Mouse (Mus musculus) midbrain, embryonic 10.5 days (tissue): ENCODE measurements around the gene Tent5c. TPM values are rescaled to one million over a fixed set of nuclear protein-coding genes. Genes with fewer than 3 reads are reported as not detected.

Experiments used
- DNase-seq: peaks from one replicate; pipeline ENCODE4 v3.0.0-alpha.2; 2017; ENCODE audit warnings: low spot score
- H3K27ac ChIP-seq: fragments of 300-500 bp; sonication (generic); replicated peaks from 2 replicates; pipeline ENCODE4 v1.5.1; 2016; ENCODE audit warnings: mild to moderate bottlenecking
- H3K27me3 ChIP-seq: fragments of 300-500 bp; sonication (generic); 2 replicates; pipeline ENCODE4 v1.6.1; 2016; ENCODE audit warnings: low read depth, mild to moderate bottlenecking; ENCODE audit not compliant: poor library complexity, severe bottlenecking
- H3K36me3 ChIP-seq: fragments of 300-500 bp; sonication (generic); 2 replicates; pipeline ENCODE4 v1.6.1; 2016; ENCODE audit warnings: mild to moderate bottlenecking, moderate library complexity
- H3K4me1 ChIP-seq: fragments of 300-500 bp; sonication (generic); 2 replicates; pipeline ENCODE4 v1.6.1; 2016
- H3K4me3 ChIP-seq: fragments of 300-500 bp; sonication (generic); 2 replicates; pipeline ENCODE4 v1.5.1; 2016; ENCODE audit warnings: mild to moderate bottlenecking, moderate library complexity
- H3K9me3 ChIP-seq: fragments of 300-500 bp; sonication (generic); replicated peaks from 2 replicates; pipeline ENCODE4 v1.6.1; 2016; ENCODE audit warnings: mild to moderate bottlenecking
- WGBS: fragments of 180-500 bp; shearing (Covaris S2); methylation state at CpG from one replicate; pipeline ENCODE4 v1.1.7; 2016; 5-methylcytosine and 5-hydroxymethylcytosine counted together
- polyA plus RNA-seq: library from polyadenylated mRNA; unstranded; fragments of >200 nt; fragmentation: Nextera tagmentation; extraction: Ambion mirVana; gene quantifications from 2 replicates; pipeline ENCODE4 v1.2.1, GENCODE M21; 2016

The Tent5c gene
- polyA plus RNA-seq, 1 experiment from 2014 or later, result 1.6 TPM

DNA sequence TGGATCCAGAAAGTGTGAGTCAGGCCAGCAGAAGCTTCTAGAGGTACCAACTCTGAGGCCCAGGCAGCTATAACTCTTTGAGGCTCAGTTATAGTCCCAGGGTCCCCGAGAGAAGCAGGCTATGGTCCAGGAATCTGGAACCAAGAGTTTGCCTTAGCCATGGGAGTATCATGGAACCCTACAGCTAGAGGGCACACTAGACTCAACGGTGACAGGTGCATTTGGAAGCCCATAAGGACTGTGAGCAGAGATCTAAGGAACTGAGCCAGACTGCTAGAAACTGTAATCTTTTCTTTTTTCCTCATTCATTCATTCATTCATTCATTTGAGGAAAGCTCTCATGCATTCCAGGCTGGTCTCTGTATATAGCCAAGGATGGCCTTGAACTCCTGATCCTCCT is 28.6 kb downstream of the Tent5c start:
- Histone ChIP-seq H3K36me3 (no peaks in the 10 kb centered on the region), H3K27me3 (no peaks in the 10 kb centered on the region), H3K9me3 (no peaks in the 10 kb centered on the region), H3K4me3 (no peak overlapping the region), H3K27ac (no peak overlapping the region), H3K4me1 (peaks cover 22% of the 10 kb centered on the region)
- no peak for DNase-seq
- WGBS, result 90% methylated on average over 2 of the region's 2 CpGs

- Histone ChIP-seq H3K27me3 (no peaks in the 10 kb centered on the region), H3K9me3 (no peaks in the 10 kb centered on the region), H3K4me3 (no peak overlapping the region), H3K27ac (no peak overlapping the region), H3K36me3 (no peaks in the 10 kb centered on the region), H3K4me1 (no peaks in the 10 kb centered on the region)
- 90% methylated on average over 7 of the region's 7 CpGs for WGBS
- DNase-seq, result no peak
Measured at GRCm38 (mm10) chr3:100443798-100444500, 45.2 kb downstream of the Tent5c start.

- WGBS, result 89% methylated on average over 6 of the region's 6 CpGs
- no peaks in the 10 kb centered on the region for H3K36me3 ChIP-seq
- no peaks in the 10 kb centered on the region for H3K4me1 ChIP-seq
- no peak overlapping the region for H3K4me3 ChIP-seq
- DNase-seq, result no peak
- no peak overlapping the region for H3K27ac ChIP-seq
- H3K9me3 ChIP-seq, result no peaks in the 10 kb centered on the region
- no peaks in the 10 kb centered on the region for H3K27me3 ChIP-seq
Measured at GRCm38 (mm10) chr3:100442499-100442898, 46.6 kb downstream of the Tent5c start.

- H3K9me3 ChIP-seq, result no peaks in the 10 kb centered on the region
- DNase-seq, result no peak
- H3K27ac ChIP-seq, result no peak overlapping the region
- no peaks in the 10 kb centered on the region for H3K27me3 ChIP-seq
- H3K4me1 ChIP-seq, result no peaks in the 10 kb centered on the region
- WGBS, result 88% methylated on average over 4 of the region's 4 CpGs
- H3K36me3 ChIP-seq, result no peaks in the 10 kb centered on the region
- no peak overlapping the region for H3K4me3 ChIP-seq
Measured at GRCm38 (mm10) chr3:100440754-100441153, 48.4 kb downstream of the Tent5c start.

DNA sequence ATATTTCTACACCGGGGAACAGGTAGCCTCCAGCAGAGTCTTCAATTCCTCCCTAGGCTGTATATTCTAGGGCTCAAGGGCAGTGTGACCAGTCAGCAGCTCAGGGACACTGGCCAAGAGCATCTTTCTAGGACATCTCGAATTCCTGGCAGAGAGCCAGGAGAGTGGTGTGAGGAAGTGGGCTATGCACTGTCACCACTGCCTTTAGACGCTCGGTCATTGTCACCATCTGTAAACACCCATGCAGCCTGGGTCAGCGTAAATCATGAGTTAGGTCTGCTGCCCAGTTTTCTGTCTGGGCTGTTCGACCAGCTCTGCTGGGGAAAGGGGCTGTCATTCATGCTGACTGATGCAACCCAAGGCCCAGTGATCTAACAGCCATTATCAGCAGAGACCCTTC is 49.1 kb downstream of the Tent5c start:
- no peak overlapping the region for H3K27ac ChIP-seq
- 75% methylated on average over 6 of the region's 6 CpGs for WGBS
- no peak overlapping the region for H3K4me3 ChIP-seq
- H3K9me3 ChIP-seq, result no peaks in the 10 kb centered on the region
- no peaks in the 10 kb centered on the region for H3K36me3 ChIP-seq
- DNase-seq, result no peak
- no peaks in the 10 kb centered on the region for H3K4me1 ChIP-seq
- H3K27me3 ChIP-seq, result no peaks in the 10 kb centered on the region

GRCm38 (mm10) chr3:100439088-100439487 is 50.0 kb downstream of the Tent5c start:
- WGBS, result 86% methylated on average over 3 of the region's 3 CpGs
- Histone ChIP-seq H3K9me3 (no peaks in the 10 kb centered on the region), H3K27ac (no peak overlapping the region), H3K4me3 (no peak overlapping the region), H3K4me1 (no peaks in the 10 kb centered on the region), H3K36me3 (no peaks in the 10 kb centered on the region), H3K27me3 (no peaks in the 10 kb centered on the region)
- no peak for DNase-seq

DNA sequence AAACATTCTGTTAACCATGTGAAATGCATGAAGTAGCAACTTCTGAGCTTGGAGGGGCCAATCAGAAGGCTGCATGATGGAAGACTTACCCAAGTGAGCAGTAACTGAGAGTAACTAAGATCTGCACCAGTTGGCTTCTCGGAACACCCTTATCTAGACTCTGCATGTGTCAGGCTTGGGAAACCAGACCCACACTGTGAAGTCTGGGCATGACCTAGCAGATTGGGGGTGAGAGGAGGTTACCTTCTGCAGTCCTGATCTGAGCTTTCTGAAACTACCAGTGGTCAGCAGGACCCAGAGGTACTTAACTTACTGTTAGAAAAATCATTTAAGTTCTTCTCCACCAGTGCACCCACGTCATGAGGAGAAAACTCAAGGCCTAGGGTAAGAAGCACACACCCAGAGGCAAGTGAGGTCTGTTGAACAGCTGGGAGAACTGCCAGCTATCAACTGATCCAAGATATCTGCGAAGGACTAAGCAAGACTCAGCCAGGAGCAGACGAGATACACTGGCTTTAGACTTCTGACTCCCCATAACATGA is 50.6 kb downstream of the Tent5c start:
- Histone ChIP-seq H3K36me3 (no peaks in the 10 kb centered on the region), H3K4me1 (no peaks in the 10 kb centered on the region), H3K27me3 (no peaks in the 10 kb centered on the region), H3K4me3 (no peak overlapping the region), H3K9me3 (no peaks in the 10 kb centered on the region), H3K27ac (no peak overlapping the region)
- DNase-seq, result no peak
- WGBS, result 89% methylated on average over 4 of the region's 4 CpGs

DNA sequence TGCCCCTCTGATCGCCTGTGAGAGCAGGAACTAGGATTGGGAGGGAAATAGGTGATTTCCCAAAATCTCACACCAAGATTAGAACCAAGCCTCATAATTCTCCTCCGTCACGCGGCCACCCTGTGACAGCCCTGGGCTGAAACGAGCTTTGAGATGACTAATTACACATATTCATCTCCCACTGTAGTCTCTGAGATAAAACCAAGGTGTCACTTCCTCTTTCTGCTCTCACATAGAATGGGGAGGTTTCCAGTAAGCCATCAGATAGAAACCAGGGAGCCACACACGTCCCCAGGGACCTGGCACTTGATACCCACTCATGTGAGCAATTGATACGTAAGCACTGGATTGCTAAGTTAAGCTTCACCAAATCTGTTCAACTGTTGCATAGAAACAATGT is 52.4 kb downstream of the Tent5c start:
- no peak overlapping the region for H3K4me3 ChIP-seq

GRCm38 (mm10) chr3:100431705-100432104 is 57.4 kb downstream of the Tent5c start:
- Histone ChIP-seq H3K4me3 (no peak overlapping the region), H3K9me3 (no peaks in the 10 kb centered on the region), H3K4me1 (no peaks in the 10 kb centered on the region), H3K27me3 (no peaks in the 10 kb centered on the region), H3K36me3 (no peaks in the 10 kb centered on the region), H3K27ac (no peak overlapping the region)
- WGBS, result 88% methylated on average over 4 of the region's 4 CpGs
- DNase-seq, result no peak

More for the DNA sequence above, 52.4 kb downstream of the Tent5c start:
- DNase-seq, result no peak
- Histone ChIP-seq H3K9me3 (no peaks in the 10 kb centered on the region), H3K27ac (no peak overlapping the region), H3K4me1 (no peaks in the 10 kb centered on the region), H3K27me3 (no peaks in the 10 kb centered on the region), H3K36me3 (no peaks in the 10 kb centered on the region)
- 85% methylated on average over 7 of the region's 7 CpGs for WGBS

DNA sequence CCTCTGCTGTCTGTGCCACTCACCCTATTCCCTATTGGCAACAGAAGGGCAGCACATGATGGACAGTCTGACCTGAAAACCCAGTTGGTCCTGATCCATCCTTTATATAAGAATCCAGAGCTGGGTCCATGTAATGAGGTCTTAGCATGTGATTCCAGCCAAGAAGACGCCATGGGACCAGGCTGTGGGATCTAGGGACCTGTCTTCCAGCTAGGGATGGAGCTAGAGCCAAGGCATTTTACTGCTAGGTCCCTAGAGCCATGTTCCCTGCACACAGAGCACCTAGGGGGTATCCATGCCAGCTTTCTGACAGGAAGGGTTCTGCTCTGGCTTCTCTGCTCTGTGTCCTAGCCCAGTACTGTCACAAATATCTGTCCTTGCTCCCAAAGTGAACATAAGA is 58.4 kb downstream of the Tent5c start:
- no peaks in the 10 kb centered on the region for H3K9me3 ChIP-seq
- WGBS, result 67% methylated on average over 1 of the region's 1 CpGs
- H3K4me3 ChIP-seq, result no peak overlapping the region
- no peaks in the 10 kb centered on the region for H3K27me3 ChIP-seq
- H3K4me1 ChIP-seq, result no peaks in the 10 kb centered on the region
- no peaks in the 10 kb centered on the region for H3K36me3 ChIP-seq
- no peak overlapping the region for H3K27ac ChIP-seq
- DNase-seq, result no peak

DNA sequence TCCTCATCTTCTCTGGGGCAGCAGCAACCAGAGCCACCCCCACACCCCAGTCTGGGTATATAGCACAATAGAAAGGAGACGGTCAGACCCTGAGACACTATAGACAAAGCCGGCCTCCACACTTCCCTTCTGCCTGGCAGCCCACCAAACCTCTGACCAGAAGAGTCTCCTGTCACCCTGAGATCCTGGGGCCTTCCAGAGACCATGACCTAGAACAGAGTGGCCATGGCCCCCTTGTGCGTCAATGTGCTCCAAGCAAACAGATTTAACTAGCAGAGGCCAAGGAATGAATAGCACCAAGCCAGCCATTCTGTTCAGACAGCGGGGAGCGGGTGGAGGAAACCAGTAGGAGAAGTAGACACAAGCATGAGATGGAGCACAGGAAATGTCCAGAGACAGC is 59.0 kb downstream of the Tent5c start:
- no peak overlapping the region for H3K4me3 ChIP-seq
- no peak for DNase-seq
- H3K9me3 ChIP-seq, result no peaks in the 10 kb centered on the region
- H3K36me3 ChIP-seq, result no peaks in the 10 kb centered on the region
- no peaks in the 10 kb centered on the region for H3K4me1 ChIP-seq
- WGBS, result 94% methylated on average over 5 of the region's 5 CpGs
- no peaks in the 10 kb centered on the region for H3K27me3 ChIP-seq
- H3K27ac ChIP-seq, result no peak overlapping the region

GRCm38 (mm10) chr3:100429667-100430066 is 59.5 kb downstream of the Tent5c start:
- Histone ChIP-seq H3K27me3 (no peaks in the 10 kb centered on the region), H3K4me3 (no peak overlapping the region), H3K27ac (no peak overlapping the region), H3K9me3 (no peaks in the 10 kb centered on the region), H3K4me1 (no peaks in the 10 kb centered on the region), H3K36me3 (no peaks in the 10 kb centered on the region)
- DNase-seq, result no peak
- 82% methylated on average over 4 of the region's 4 CpGs for WGBS

DNA sequence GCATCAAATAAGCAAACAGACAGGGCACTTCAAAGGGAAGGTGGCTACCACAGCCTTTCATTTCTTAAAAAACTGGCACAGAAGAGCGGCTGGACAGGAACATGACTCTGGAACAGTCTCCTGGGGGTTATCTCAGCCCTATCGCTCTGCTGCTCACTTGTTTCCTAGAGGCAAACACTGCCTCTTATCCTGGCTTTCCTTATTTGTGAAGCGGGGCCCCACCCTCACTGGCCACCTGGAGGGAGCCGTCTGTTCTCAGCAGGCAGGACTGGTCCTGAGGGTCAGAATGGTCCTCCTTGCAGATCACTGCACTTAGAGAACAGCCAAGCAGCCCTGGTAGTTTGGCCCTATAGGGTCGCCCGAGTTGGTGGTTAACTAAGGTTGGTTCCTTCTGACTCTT is 61.6 kb downstream of the Tent5c start:
- DNase-seq, result no peak
- no peaks in the 10 kb centered on the region for H3K9me3 ChIP-seq
- H3K27me3 ChIP-seq, result no peaks in the 10 kb centered on the region
- 62% methylated on average over 6 of the region's 6 CpGs for WGBS
- H3K4me3 ChIP-seq, result no peak overlapping the region
- H3K27ac ChIP-seq, result no peak overlapping the region
- no peaks in the 10 kb centered on the region for H3K36me3 ChIP-seq
- no peaks in the 10 kb centered on the region for H3K4me1 ChIP-seq
